14 mouse cellular contexts compared by ENCODE assay signal in the genomic region with DNA sequence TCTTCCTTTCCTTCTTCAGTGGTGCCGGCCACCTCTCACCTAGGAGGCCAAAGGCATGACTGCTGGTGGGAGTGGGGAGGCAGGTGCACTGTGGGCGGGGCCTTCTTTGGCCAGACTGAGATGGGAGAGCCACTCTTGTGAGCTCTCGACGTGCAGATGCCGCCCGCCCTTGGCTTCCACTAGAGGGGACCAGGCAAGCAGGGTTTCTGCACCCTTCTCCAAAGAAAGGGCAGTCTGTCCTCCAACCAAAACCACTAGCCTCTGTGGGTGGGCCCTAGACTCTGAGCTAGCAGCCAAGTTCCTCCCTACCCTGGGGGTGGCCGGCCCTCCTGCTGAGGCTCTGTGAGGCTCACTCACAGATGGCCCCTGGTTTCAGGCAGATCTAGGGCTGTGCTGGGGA. TPM values are rescaled to one million over a fixed set of nuclear protein-coding genes. Genes with fewer than 3 reads are reported as not detected.
DNase-seq lines count a peak whose midpoint lies in the region; ATAC-seq lines count a peak whose summit lies in the region.
"Had no signal": no experiment of that assay in that cellular context is flagged by ENCODE, and none has a peak within 500 bp of the region (broad histone marks: within the 10 kb centered on the region; RNA-seq: fewer than 3 reads in every experiment).

No protein-coding gene starts in this region.

- H3K4me3 ChIP-seq in heart, embryonic 14.5 days (ENCODE audit: control insufficient read depth in 1 of 2, insufficient read depth in 1 of 2, low read depth in 1 of 2, low read length in 2 of 2), result no peak overlapping the region
- H3K4me3 ChIP-seq: forebrain, embryonic 15.5 days had no signal

- ATAC-seq in heart, embryonic 14.5 days (ENCODE audit: insufficient number of reproducible peaks, insufficient read depth, low FRiP score, low read depth), result 0 out of 2 replicates have a peak, but pooled peaks have one; percentile 40
- ATAC-seq: CD4-positive, CD25-positive, alpha-beta regulatory T cell, adult 4 months; forebrain, embryonic 15.5 days had no signal

- 83% methylated on average over 7 of the region's 7 CpGs for WGBS in heart, embryonic 14.5 days

- intact Hi-C loops in heart, postnatal 25 days (cut with DNase I), result no loop called here

- H3K9ac ChIP-seq in heart, embryonic 14.5 days (ENCODE audit: low read length), result no peak overlapping the region
- H3K9ac ChIP-seq: forebrain, embryonic 15.5 days had no signal

- H3K4me1 ChIP-seq in heart, embryonic 14.5 days (ENCODE audit: control insufficient read depth in 2 of 2, insufficient read depth in 2 of 2, low read length in 2 of 2), result peaks cover 3 to 5% of the 10 kb centered on the region in 2 experiments; a peak in 3 of 4 replicates
- H3K4me1 ChIP-seq: forebrain, embryonic 15.5 days had no signal

- peaks cover 5% of the 10 kb centered on the region; the same call in 1 of the 2 replicates for H3K9me3 ChIP-seq in heart, embryonic 14.5 days (ENCODE audit: control insufficient read depth, low read length)
- H3K9me3 ChIP-seq: forebrain, embryonic 15.5 days had no signal

- H3K27me3 ChIP-seq in heart, embryonic 14.5 days (ENCODE audit: control insufficient read depth, insufficient read depth, low read length), result no peaks in the 10 kb centered on the region
- H3K27me3 ChIP-seq: forebrain, embryonic 15.5 days had no signal

- peaks cover 82% of the 10 kb centered on the region for H3K36me3 ChIP-seq in heart, embryonic 14.5 days (ENCODE audit: control insufficient read depth, insufficient read depth, low read length)

- no peak for DNase-seq in heart, postnatal 25 days (ENCODE audit: low spot score)
- DNase-seq in testis, postnatal 10 days (ENCODE audit: low spot score), result peak; percentile 56
- no peak for DNase-seq in testis, postnatal 14 days (ENCODE audit: low spot score)
- DNase-seq in lung, postnatal 25 days (ENCODE audit: low spot score), result peak; percentile 35
- DNase-seq in adipocyte (ENCODE audit: low spot score), result no peak
- no peak for DNase-seq in cerebellum, adult 9-10 months
- no peak for DNase-seq in retina, embryonic 14.5 days (ENCODE audit: low spot score)
- DNase-seq: adrenal gland, postnatal 25 days; thymus, postnatal 25 days had no signal

- H3K4me2 ChIP-seq in heart, embryonic 14.5 days (ENCODE audit: low read length), result no peak overlapping the region
- H3K4me2 ChIP-seq: forebrain, embryonic 15.5 days had no signal

- no peak overlapping the region for H3K27ac ChIP-seq in heart, embryonic 14.5 days (replicated peaks in 1 of 2; ENCODE audit: control insufficient read depth in 1 of 2, insufficient read depth in 1 of 2, low read depth in 2 of 2, low read length in 2 of 2)
- H3K27ac ChIP-seq: forebrain, embryonic 15.5 days had no signal

RNA-seq across cellular contexts. Expression of gene Spata21, which starts 25.7 kb away (rescaled TPM):
- not detected in 2 replicates for polyA plus RNA-seq in heart, embryonic 14.5 days (2014; fragmentation: Nextera tagmentation; extraction: Ambion mirVana)
- not detected for total RNA-seq in heart, postnatal 25 days (2021)
- total RNA-seq: adrenal gland, postnatal 25 days; common myeloid progenitor, adult 5-6 weeks had no signal
- polyA plus RNA-seq: heart, postnatal 0 days had no signal

RNA-seq across cellular contexts. Expression of gene Szrd1, which starts 25.7 kb away (rescaled TPM):
- 20.8 and 24.0 TPM in 2 replicates for polyA plus RNA-seq in heart, embryonic 14.5 days (2014; fragmentation: Nextera tagmentation; extraction: Ambion mirVana)
- 10 to 100 TPM; 85.1 to 96.1 TPM for total RNA-seq in heart, postnatal 25 days (2021)

RNA-seq across cellular contexts. Expression of gene Fbxo42, which starts 33.9 kb away (rescaled TPM):
- polyA plus RNA-seq in heart, embryonic 14.5 days (2014; fragmentation: Nextera tagmentation; extraction: Ambion mirVana), result 12.7 and 15.7 TPM in 2 replicates
- total RNA-seq in heart, postnatal 25 days (2021), result 10 to 100 TPM in 1 of 2 experiments, 1 to 10 TPM in 1; 10.0 to 10.1 TPM

RNA-seq across cellular contexts. Expression of gene Necap2, which starts 35.7 kb away (rescaled TPM):
- 33.1 and 34.2 TPM in 2 replicates for polyA plus RNA-seq in heart, embryonic 14.5 days (2014; fragmentation: Nextera tagmentation; extraction: Ambion mirVana)
- total RNA-seq in heart, postnatal 25 days (2021), result 10 to 100 TPM; 17.2 TPM

RNA-seq across cellular contexts. Expression of gene Crocc, which starts 53.5 kb away (rescaled TPM):
- polyA plus RNA-seq in heart, embryonic 14.5 days (2014; fragmentation: Nextera tagmentation; extraction: Ambion mirVana), result 3.3 and 4.4 TPM in 2 replicates
- total RNA-seq in heart, postnatal 25 days (2021), result 1 to 10 TPM; 5.1 to 5.4 TPM

Comparison
In these comparisons a context has a peak if more than half of its experiments do, and no peak if none do; other contexts are left out.
1. DNase-seq: peak in testis, postnatal 10 days (single experiment) and lung, postnatal 25 days (single experiment); none in heart, postnatal 25 days (single experiment), testis, postnatal 14 days (single experiment), adipocyte (single experiment), cerebellum, adult 9-10 months (single experiment) and retina, embryonic 14.5 days (single experiment).